Mouse (Mus musculus): ENCODE data around the gene Wbp2. TPM values are rescaled to one million over a fixed set of nuclear protein-coding genes. Genes with fewer than 3 reads are reported as not detected.
A peak's percentile ranks its signal among the peaks of the same experiment; 100 is the strongest.

Wbp2 gene
- polyA plus RNA-seq, 1 experiment from 2014 or later = 201 TPM

GRCm38 (mm10) chr11:116058868-116059690, 27.7 kb downstream of the Wbp2 start:
- H3K9me3 ChIP-seq (ENCODE audit: control insufficient read depth) = no peaks in the 10 kb centered on the region
- no peak overlapping the region for H3K4me2 ChIP-seq (replicated peaks; ENCODE audit: low read depth)
- TF ChIP-seq CTCF (IDR thresholded peaks at IDR 0.05; ENCODE audit: low read depth) = no peak
- H3K27ac ChIP-seq (ENCODE audit: low read depth, low read length) = peak overlapping the region; percentile 7; the same call in 1 of the 2 replicates
- no peak for ATAC-seq
- H3K4me1 ChIP-seq (replicated peaks; ENCODE audit: control insufficient read depth, insufficient read depth, low read length) = 0 out of 2 replicates have a peak, but pooled peaks cover 4% of the 10 kb centered on the region
- H3K27me3 ChIP-seq (replicated peaks; ENCODE audit: control insufficient read depth, insufficient read depth, low read length) = no peaks in the 10 kb centered on the region
- no peak overlapping the region for H3K4me3 ChIP-seq (ENCODE audit: low read depth, low read length)
- peaks cover 64% of the 10 kb centered on the region for H3K36me3 ChIP-seq (ENCODE audit: control insufficient read depth, insufficient read depth)
- WGBS = 94% methylated on average over 17 of the region's 17 CpGs
- no peak overlapping the region for H3K9ac ChIP-seq (ENCODE audit: low read depth, low read length)

GRCm38 (mm10) chr11:116058022-116058614, 28.7 kb downstream of the Wbp2 start:
- no peak overlapping the region for H3K9ac ChIP-seq (ENCODE audit: low read depth, low read length)

GRCm38 (mm10) chr11:116057237-116057881, 29.4 kb downstream of the Wbp2 start:
- no peak for ATAC-seq
- H3K27me3 ChIP-seq (replicated peaks; ENCODE audit: control insufficient read depth, insufficient read depth, low read length) = no peaks in the 10 kb centered on the region
- no peak overlapping the region for H3K4me2 ChIP-seq (replicated peaks; ENCODE audit: low read depth)
- H3K4me3 ChIP-seq (ENCODE audit: low read depth, low read length) = no peak overlapping the region
- H3K36me3 ChIP-seq (ENCODE audit: control insufficient read depth, insufficient read depth) = peaks cover 81% of the 10 kb centered on the region
- WGBS = 67% methylated on average over 4 of the region's 4 CpGs
- no peak overlapping the region for H3K9ac ChIP-seq (ENCODE audit: low read depth, low read length)
- no peaks in the 10 kb centered on the region for H3K9me3 ChIP-seq (ENCODE audit: control insufficient read depth)
- H3K27ac ChIP-seq (ENCODE audit: low read depth, low read length) = no peak overlapping the region
- 0 out of 2 replicates have a peak, but pooled peaks cover 4% of the 10 kb centered on the region for H3K4me1 ChIP-seq (replicated peaks; ENCODE audit: control insufficient read depth, insufficient read depth, low read length)
- no peak for TF ChIP-seq CTCF (IDR thresholded peaks at IDR 0.05; ENCODE audit: low read depth)

More at GRCm38 (mm10) chr11:116058022-116058614, 28.7 kb downstream of the Wbp2 start:
- TF ChIP-seq CTCF (IDR thresholded peaks at IDR 0.05; ENCODE audit: low read depth) = no peak
- Histone ChIP-seq H3K36me3 (ENCODE audit: control insufficient read depth, insufficient read depth) (peaks cover 73% of the 10 kb centered on the region), H3K27ac (ENCODE audit: low read depth, low read length) (no peak overlapping the region; the same call in 1 of the 2 replicates), H3K27me3 (replicated peaks; ENCODE audit: control insufficient read depth, insufficient read depth, low read length) (no peaks in the 10 kb centered on the region), H3K4me2 (replicated peaks; ENCODE audit: low read depth) (no peak overlapping the region), H3K4me3 (ENCODE audit: low read depth, low read length) (no peak overlapping the region), H3K9me3 (ENCODE audit: control insufficient read depth) (no peaks in the 10 kb centered on the region), H3K4me1 (replicated peaks; ENCODE audit: control insufficient read depth, insufficient read depth, low read length) (0 out of 2 replicates have a peak, but pooled peaks cover 4% of the 10 kb centered on the region)
- WGBS = 71% methylated on average over 12 of the region's 12 CpGs
- no peak for ATAC-seq

GRCm38 (mm10) chr11:116055873-116056272, 30.9 kb downstream of the Wbp2 start:
- ATAC-seq = no peak
- H3K36me3 ChIP-seq (ENCODE audit: control insufficient read depth, insufficient read depth) = peaks cover 92% of the 10 kb centered on the region

GRCm38 (mm10) chr11:116053510-116054229, 33.1 kb downstream of the Wbp2 start:
- no peak overlapping the region for H3K4me2 ChIP-seq (replicated peaks; ENCODE audit: low read depth)
- 92% methylated on average over 9 of the region's 9 CpGs for WGBS
- H3K4me1 ChIP-seq (replicated peaks; ENCODE audit: control insufficient read depth, insufficient read depth, low read length) = no peaks in the 10 kb centered on the region
- ATAC-seq = no peak
- H3K9ac ChIP-seq (ENCODE audit: low read depth, low read length) = no peak overlapping the region
- H3K36me3 ChIP-seq (ENCODE audit: control insufficient read depth, insufficient read depth) = peaks cover 97% of the 10 kb centered on the region
- H3K4me3 ChIP-seq (ENCODE audit: low read depth, low read length) = no peak overlapping the region
- no peaks in the 10 kb centered on the region for H3K9me3 ChIP-seq (ENCODE audit: control insufficient read depth)
- H3K27ac ChIP-seq (ENCODE audit: low read depth, low read length) = no peak overlapping the region
- TF ChIP-seq CTCF (IDR thresholded peaks at IDR 0.05; ENCODE audit: low read depth) = no peak
- no peaks in the 10 kb centered on the region for H3K27me3 ChIP-seq (replicated peaks; ENCODE audit: control insufficient read depth, insufficient read depth, low read length)

More at GRCm38 (mm10) chr11:116055873-116056272, 30.9 kb downstream of the Wbp2 start:
- H3K4me2 ChIP-seq (replicated peaks; ENCODE audit: low read depth) = no peak overlapping the region
- no peak overlapping the region for H3K9ac ChIP-seq (ENCODE audit: low read depth, low read length)
- H3K4me1 ChIP-seq (replicated peaks; ENCODE audit: control insufficient read depth, insufficient read depth, low read length) = 0 out of 2 replicates have a peak, but pooled peaks cover 4% of the 10 kb centered on the region
- H3K27me3 ChIP-seq (replicated peaks; ENCODE audit: control insufficient read depth, insufficient read depth, low read length) = no peaks in the 10 kb centered on the region
- H3K9me3 ChIP-seq (ENCODE audit: control insufficient read depth) = no peaks in the 10 kb centered on the region
- H3K27ac ChIP-seq (ENCODE audit: low read depth, low read length) = no peak overlapping the region
- no peak overlapping the region for H3K4me3 ChIP-seq (ENCODE audit: low read depth, low read length)
- TF ChIP-seq CTCF (IDR thresholded peaks at IDR 0.05; ENCODE audit: low read depth) = no peak
- 93% methylated on average over 11 of the region's 11 CpGs for WGBS

All from intestine, postnatal 0 days (tissue).